Mouse (Mus musculus) hindbrain, embryonic 16.5 days (tissue): ENCODE measurements around the gene Rassf1. TPM values are rescaled to one million over a fixed set of nuclear protein-coding genes. Genes with fewer than 3 reads are reported as not detected.

Experiments used
- ATAC-seq: fragments of 200-750 bp; cut with Nextera tagmentation; 2 replicates; pipeline ENCODE4 v1.8.0; 2017; ENCODE audit warnings: moderate TSS enrichment, moderate library complexity
- H3K27ac ChIP-seq: fragments of 300-500 bp; sonication (generic); 2 replicates; pipeline ENCODE4 v1.5.1; 2014; ENCODE audit warnings: low read depth, mild to moderate bottlenecking, control low read depth, low read length, moderate library complexity
- H3K27me3 ChIP-seq: fragments of 300-500 bp; sonication (generic); replicated peaks from 2 replicates; pipeline ENCODE4 v1.6.1; 2014; ENCODE audit warnings: low read length; ENCODE audit not compliant: control insufficient read depth, insufficient read depth
- H3K36me3 ChIP-seq: fragments of 300-500 bp; sonication (generic); 2 replicates; pipeline ENCODE4 v1.6.1; 2014; ENCODE audit warnings: mild to moderate bottlenecking, low read length, moderate library complexity, mixed read lengths; ENCODE audit not compliant: control insufficient read depth, insufficient read depth
- H3K4me1 ChIP-seq: fragments of 300-500 bp; sonication (generic); 2 replicates; pipeline ENCODE4 v1.6.1; 2014; ENCODE audit warnings: low read depth, low read length; ENCODE audit not compliant: control insufficient read depth, insufficient read depth
- H3K4me2 ChIP-seq: fragments of 300-500 bp; sonication (generic); 2 replicates; pipeline ENCODE4 v1.6.1; 2014; ENCODE audit warnings: mild to moderate bottlenecking, low read length, control low read depth, moderate library complexity
- H3K4me3 ChIP-seq: fragments of 300-500 bp; sonication (generic); 2 replicates; pipeline ENCODE4 v1.5.1; 2014; ENCODE audit warnings: mild to moderate bottlenecking, low read length, control low read depth, moderate library complexity
- H3K9ac ChIP-seq: fragments of 300-500 bp; sonication (generic); 2 replicates; pipeline ENCODE4 v1.6.1; 2014; ENCODE audit warnings: low read depth, mild to moderate bottlenecking, control low read depth, low read length, moderate library complexity
- H3K9me3 ChIP-seq: fragments of 300-500 bp; sonication (generic); 2 replicates; pipeline ENCODE4 v1.6.1; 2014; ENCODE audit warnings: mild to moderate bottlenecking, low read length, moderate library complexity; ENCODE audit not compliant: control insufficient read depth
- whole genome bisulfite sequencing: fragments of 180-500 bp; shearing (Covaris S2); extraction: QIAGEN DNeasy Blood & Tissue Kit; methylation state at CpG from one replicate; pipeline ENCODE4 v1.1.7; 2014; 5-methylcytosine and 5-hydroxymethylcytosine counted together
- polyA plus RNA-seq: library from polyadenylated mRNA; unstranded; fragments of >200 nt; fragmentation: Nextera tagmentation; extraction: Ambion mirVana; gene quantifications from 2 replicates; pipeline ENCODE4 v1.2.1, GENCODE M21; 2015

Rassf1 gene
- polyA plus RNA-seq, 1 experiment from 2014 or later = 45.8 TPM

GRCm38 (mm10) chr9:107566041-107566709 is 14.8 kb downstream of the Rassf1 start:
- peaks cover 37% of the 10 kb centered on the region for H3K4me1 ChIP-seq

GRCm38 (mm10) chr9:107566855-107567254 is 15.5 kb downstream of the Rassf1 start:
- WGBS = 73% methylated on average over 3 of the region's 3 CpGs
- peak overlapping the region; percentile 11; the same call in 1 of the 2 replicates for H3K9ac ChIP-seq
- H3K4me1 ChIP-seq = peaks cover 40% of the 10 kb centered on the region
- no peak overlapping the region for H3K4me2 ChIP-seq
- H3K27ac ChIP-seq = no peak overlapping the region; the same call in 1 of the 2 replicates
- H3K36me3 ChIP-seq = peaks cover 14% of the 10 kb centered on the region
- ATAC-seq = no peak
- no peaks in the 10 kb centered on the region for H3K27me3 ChIP-seq
- no peaks in the 10 kb centered on the region for H3K9me3 ChIP-seq
- no peak overlapping the region; the same call in 1 of the 2 replicates for H3K4me3 ChIP-seq

More at GRCm38 (mm10) chr9:107566041-107566709, 14.8 kb downstream of the Rassf1 start:
- 58% methylated on average over 15 of the region's 15 CpGs for WGBS
- Histone ChIP-seq H3K27me3 (no peaks in the 10 kb centered on the region), H3K9ac (no peak overlapping the region), H3K9me3 (no peaks in the 10 kb centered on the region), H3K36me3 (peaks cover 16% of the 10 kb centered on the region), H3K4me2 (no peak overlapping the region), H3K4me3 (no peak overlapping the region), H3K27ac (no peak overlapping the region)
- no peak for ATAC-seq

- ATAC-seq = no peak
- H3K9me3 ChIP-seq = no peaks in the 10 kb centered on the region
- H3K27ac ChIP-seq = peak within 1 kb of the TSS; percentile 85
- no peaks in the 10 kb centered on the region for H3K27me3 ChIP-seq
- WGBS = 7% methylated on average over 18 of the region's 18 CpGs
- peak within 1 kb of the TSS; percentile 58 for H3K4me3 ChIP-seq
- H3K4me2 ChIP-seq = peak within 1 kb of the TSS; percentile 73
- H3K4me1 ChIP-seq = peaks cover 40% of the 10 kb centered on the region
- H3K36me3 ChIP-seq = peaks cover 20% of the 10 kb centered on the region
- peak within 1 kb of the TSS; percentile 73 for H3K9ac ChIP-seq
Measured at GRCm38 (mm10) chr9:107567702-107568319, 16.5 kb downstream of the Rassf1 start, which contains the start of gene Hyal2. Gene Hyal2 (plus strand): TSS chr9:107567945.

- WGBS = under 1% methylated on average over 41 of the region's 41 CpGs
- peak; percentile 87 for ATAC-seq
- H3K9ac ChIP-seq = peak overlapping the region; percentile 73
- H3K9me3 ChIP-seq = no peaks in the 10 kb centered on the region
- H3K27ac ChIP-seq = peak overlapping the region; percentile 85
- peaks cover 40% of the 10 kb centered on the region for H3K4me1 ChIP-seq
- H3K4me2 ChIP-seq = peak overlapping the region; percentile 73
- H3K36me3 ChIP-seq = peaks cover 20% of the 10 kb centered on the region
- peak overlapping the region; percentile 58 for H3K4me3 ChIP-seq
- no peaks in the 10 kb centered on the region for H3K27me3 ChIP-seq
Measured at GRCm38 (mm10) chr9:107568331-107569261, 17.2 kb downstream of the Rassf1 start.

- peak; percentile 22; the same call in 1 of the 2 replicates for ATAC-seq
- WGBS = 0% methylated on average over 23 of the region's 23 CpGs
- Histone ChIP-seq H3K4me3 (peak overlapping the region; percentile 58), H3K4me1 (peaks cover 33% of the 10 kb centered on the region), H3K27ac (peak overlapping the region; percentile 85), H3K27me3 (no peaks in the 10 kb centered on the region), H3K9me3 (no peaks in the 10 kb centered on the region), H3K9ac (peak overlapping the region; percentile 73), H3K36me3 (peaks cover 20% of the 10 kb centered on the region), H3K4me2 (peak overlapping the region; percentile 73)
Measured at GRCm38 (mm10) chr9:107569270-107569669, 17.9 kb downstream of the Rassf1 start.

- WGBS = 44% methylated on average over 13 of the region's 13 CpGs
- Histone ChIP-seq H3K9me3 (no peaks in the 10 kb centered on the region), H3K27me3 (no peaks in the 10 kb centered on the region), H3K9ac (peak overlapping the region; percentile 73), H3K4me3 (peak overlapping the region; percentile 58), H3K27ac (peak overlapping the region; percentile 36; the same call in 1 of the 2 replicates), H3K36me3 (peaks cover 20% of the 10 kb centered on the region), H3K4me2 (peak overlapping the region; percentile 73), H3K4me1 (peaks cover 33% of the 10 kb centered on the region)
- ATAC-seq = no peak
Measured at GRCm38 (mm10) chr9:107570016-107570415, 18.7 kb downstream of the Rassf1 start.

GRCm38 (mm10) chr9:107570845-107571244 is 19.5 kb downstream of the Rassf1 start:
- Histone ChIP-seq H3K27ac (no peak overlapping the region), H3K4me3 (peak overlapping the region; percentile 58), H3K9me3 (no peaks in the 10 kb centered on the region), H3K4me2 (peak overlapping the region; percentile 73), H3K4me1 (peaks cover 33% of the 10 kb centered on the region), H3K27me3 (no peaks in the 10 kb centered on the region), H3K36me3 (peaks cover 20% of the 10 kb centered on the region), H3K9ac (peak overlapping the region; percentile 73; the same call in 1 of the 2 replicates)
- ATAC-seq = no peak
- WGBS = 94% methylated on average over 21 of the region's 21 CpGs

GRCm38 (mm10) chr9:107571534-107572326 is 20.4 kb downstream of the Rassf1 start:
- no peak overlapping the region for H3K27ac ChIP-seq
- no peak overlapping the region; the same call in 1 of the 2 replicates for H3K4me2 ChIP-seq
- no peak overlapping the region for H3K9ac ChIP-seq
- H3K27me3 ChIP-seq = no peaks in the 10 kb centered on the region
- H3K4me3 ChIP-seq = no peak overlapping the region; the same call in 1 of the 2 replicates
- ATAC-seq = no peak
- peaks cover 20% of the 10 kb centered on the region for H3K36me3 ChIP-seq
- 93% methylated on average over 22 of the region's 22 CpGs for WGBS
- peaks cover 33% of the 10 kb centered on the region for H3K4me1 ChIP-seq
- no peaks in the 10 kb centered on the region for H3K9me3 ChIP-seq
